Mouse (Mus musculus) left cerebral cortex, adult 11 months (tissue): ENCODE results near the gene Mex3d.

Experiments used
- DNase-seq: peaks from one replicate; pipeline ENCODE4 v3.0.0; 2022; ENCODE audit warnings: low spot score

Gene Mex3d

GRCm38 (mm10) chr10:80387522-80387959, at the start of gene Mex3d:
TSS of gene Mex3d (minus strand) at chr10:80387659.
- peak; percentile 74 for DNase-seq

- no peak for DNase-seq
Measured at GRCm38 (mm10) chr10:80436276-80436675, 48.8 kb upstream of the Mex3d start.

GRCm38 (mm10) chr10:80435764-80436163, 48.3 kb upstream of the Mex3d start:
- no peak for DNase-seq

- DNase-seq: no peak
Measured at GRCm38 (mm10) chr10:80434823-80435222, 47.4 kb upstream of the Mex3d start.

GRCm38 (mm10) chr10:80434233-80434592, 46.8 kb upstream of the Mex3d start:
- DNase-seq: no peak

GRCm38 (mm10) chr10:80433513-80434232, 46.2 kb upstream of the Mex3d start, which contains the start of gene Tcf3:
TSS of gene Tcf3 (minus strand) at chr10:80433647.
- peak; percentile 97 for DNase-seq

- no peak for DNase-seq
Measured at GRCm38 (mm10) chr10:80432936-80433512, 45.6 kb upstream of the Mex3d start.

- DNase-seq: no peak
Measured at GRCm38 (mm10) chr10:80432387-80432785, 44.9 kb upstream of the Mex3d start.

GRCm38 (mm10) chr10:80431570-80432386, 44.3 kb upstream of the Mex3d start:
- DNase-seq: no peak

GRCm38 (mm10) chr10:80430375-80430980, 43.0 kb upstream of the Mex3d start:
- no peak for DNase-seq

GRCm38 (mm10) chr10:80429800-80430199, 42.3 kb upstream of the Mex3d start:
- no peak for DNase-seq

GRCm38 (mm10) chr10:80425041-80425440, 37.6 kb upstream of the Mex3d start:
- DNase-seq: no peak

GRCm38 (mm10) chr10:80423562-80423961, 36.1 kb upstream of the Mex3d start:
- no peak for DNase-seq

- DNase-seq: no peak
Measured at GRCm38 (mm10) chr10:80421651-80422472, 34.4 kb upstream of the Mex3d start.

- DNase-seq: no peak
Measured at GRCm38 (mm10) chr10:80421208-80421607, 33.7 kb upstream of the Mex3d start.

- DNase-seq: no peak
Measured at GRCm38 (mm10) chr10:80420729-80421128, 33.3 kb upstream of the Mex3d start.

- no peak for DNase-seq
Measured at GRCm38 (mm10) chr10:80419419-80419818, 32.0 kb upstream of the Mex3d start.

- DNase-seq: no peak
Measured at GRCm38 (mm10) chr10:80418311-80418710, 30.9 kb upstream of the Mex3d start.

GRCm38 (mm10) chr10:80417841-80418240, 30.4 kb upstream of the Mex3d start:
- no peak for DNase-seq

GRCm38 (mm10) chr10:80417371-80417770, 29.9 kb upstream of the Mex3d start:
- DNase-seq: no peak

- DNase-seq: no peak
Measured at GRCm38 (mm10) chr10:80415566-80415965, 28.1 kb upstream of the Mex3d start.
